Mouse (Mus musculus) heart, adult 11 months (tissue): ENCODE data around the gene Inafm2.
A peak's percentile ranks its signal among the peaks of the same experiment; 100 is the strongest.

ENCODE experiments used
- DNase-seq: peaks from one replicate; pipeline ENCODE4 v3.0.0; 2022

Inafm2 gene

DNA sequence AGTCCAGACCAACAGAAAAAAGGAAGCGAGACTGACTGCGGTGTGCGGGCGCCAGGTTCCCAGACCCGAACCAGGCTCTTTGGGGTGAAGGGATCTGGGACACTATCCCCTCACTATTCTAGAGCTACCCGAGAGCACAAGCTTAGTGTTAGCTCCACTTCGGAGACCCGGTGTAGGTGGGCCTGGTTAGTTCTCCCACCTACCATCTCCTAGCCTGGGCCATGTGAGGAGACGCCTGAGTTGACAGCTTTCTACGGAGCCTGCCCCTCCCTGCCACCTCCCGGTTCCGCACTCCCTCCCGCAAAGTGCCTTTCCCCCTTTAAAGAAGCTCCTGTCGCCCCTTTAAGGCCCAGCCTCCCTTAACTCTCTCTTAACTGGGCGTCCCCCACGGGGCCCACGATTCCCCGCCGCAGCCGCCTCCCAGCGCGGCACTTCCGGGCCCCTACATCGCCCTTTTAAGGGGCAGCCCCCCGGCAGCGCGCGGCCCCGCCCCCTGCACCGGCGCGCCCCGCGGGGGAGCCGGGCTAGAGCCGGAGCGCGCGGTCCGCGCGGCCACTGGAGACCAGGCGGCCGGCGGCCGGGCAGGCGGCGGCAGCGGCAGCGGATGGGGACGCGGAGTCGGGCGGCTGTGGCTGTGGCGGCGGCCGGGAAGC, at the start of gene Inafm2:
Inafm2 (plus strand) TSS at position 527 of the 653 bp plus-strand sequence.
- DNase-seq: peak; percentile 100

DNA sequence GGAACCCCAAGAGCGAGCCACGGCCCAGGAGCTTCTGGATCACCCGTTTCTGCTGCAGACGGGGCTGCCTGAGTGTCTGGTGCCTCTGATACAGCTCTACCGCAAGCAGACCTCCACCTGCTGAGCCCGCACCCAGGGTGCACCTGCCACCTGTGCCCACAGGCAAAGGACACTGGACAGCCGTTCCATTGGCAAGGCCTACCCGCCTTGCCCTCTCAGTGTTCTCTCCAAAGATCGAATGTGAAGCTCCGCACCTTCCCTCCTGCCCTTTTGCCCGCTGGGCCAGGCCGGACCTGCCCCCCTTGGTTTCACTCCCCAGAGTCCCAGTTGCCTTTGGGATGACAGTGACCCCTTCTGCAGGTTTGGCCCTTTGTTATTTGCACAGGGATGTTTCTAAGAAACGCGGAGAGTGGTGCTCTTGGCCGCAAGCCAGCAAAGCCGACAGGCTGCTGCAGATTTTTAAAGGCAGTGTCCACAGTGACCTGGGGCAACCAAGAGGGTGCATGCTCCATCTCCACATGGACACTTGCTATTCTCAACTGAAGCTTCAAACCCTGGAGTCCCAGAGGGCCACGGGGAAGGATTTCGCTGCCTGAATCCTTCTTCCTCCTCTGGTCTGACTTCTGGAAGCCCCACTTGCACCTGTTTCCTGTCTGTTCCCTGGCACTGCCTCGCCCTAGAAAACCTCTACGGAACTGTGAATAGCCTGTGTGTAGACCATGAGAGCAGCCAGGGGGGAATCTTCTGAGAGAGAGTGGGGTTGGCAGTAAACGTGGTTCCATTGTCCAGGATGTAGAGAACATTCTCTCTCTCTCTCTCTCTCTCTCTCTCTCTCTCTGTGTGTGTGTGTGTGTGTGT, 48.9 kb upstream of the Inafm2 start:
- DNase-seq: peak; percentile 90

DNA sequence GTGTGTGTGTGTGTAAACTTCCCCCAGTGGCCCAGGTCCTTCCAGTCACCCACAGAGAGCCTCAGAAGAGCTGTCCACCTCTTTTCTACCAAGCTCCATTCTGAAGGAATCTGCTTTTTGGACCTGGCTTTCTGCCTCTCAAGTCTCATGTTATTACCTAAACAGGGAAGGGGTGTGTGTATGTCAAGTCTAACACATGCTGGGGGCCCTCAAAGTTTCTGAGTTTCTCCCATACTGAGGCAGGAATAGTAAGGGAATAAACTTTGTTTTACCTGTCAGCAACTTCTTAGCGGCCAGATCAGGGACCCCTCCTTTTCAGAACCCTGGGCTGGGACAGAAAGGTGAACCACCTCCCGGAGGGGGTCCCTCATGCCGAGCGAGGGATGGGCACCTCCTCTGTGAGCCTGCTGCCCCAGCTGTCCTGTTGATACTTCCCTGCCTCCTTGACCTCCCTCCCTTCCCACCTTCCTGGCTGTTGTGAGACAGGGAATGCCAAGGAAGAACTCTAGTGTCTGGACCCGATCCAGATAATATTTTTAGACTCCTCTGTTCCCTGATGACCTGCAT, 48.2 kb upstream of the Inafm2 start:
- peak; percentile 87 for DNase-seq

DNA sequence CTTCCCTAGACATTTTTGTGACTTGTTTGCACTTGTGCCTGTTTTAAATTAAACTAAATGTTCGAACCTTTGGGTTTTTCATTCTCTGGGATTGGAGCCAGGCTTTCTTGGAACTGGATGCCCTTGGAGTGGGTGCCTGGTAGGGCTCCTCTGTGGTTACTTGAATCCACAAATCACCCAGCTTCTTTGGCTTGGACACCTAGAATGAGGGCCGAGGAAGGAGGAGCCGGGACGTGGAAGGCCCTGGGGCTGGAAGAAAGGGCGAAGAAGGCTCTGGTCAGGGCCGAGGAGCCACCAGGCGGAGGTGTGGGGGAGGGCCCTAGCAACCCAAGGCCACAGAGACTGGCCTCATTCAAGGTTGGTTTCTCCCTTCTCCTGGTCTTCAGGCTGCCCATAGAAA, 47.6 kb upstream of the Inafm2 start:
- DNase-seq: no peak

DNA sequence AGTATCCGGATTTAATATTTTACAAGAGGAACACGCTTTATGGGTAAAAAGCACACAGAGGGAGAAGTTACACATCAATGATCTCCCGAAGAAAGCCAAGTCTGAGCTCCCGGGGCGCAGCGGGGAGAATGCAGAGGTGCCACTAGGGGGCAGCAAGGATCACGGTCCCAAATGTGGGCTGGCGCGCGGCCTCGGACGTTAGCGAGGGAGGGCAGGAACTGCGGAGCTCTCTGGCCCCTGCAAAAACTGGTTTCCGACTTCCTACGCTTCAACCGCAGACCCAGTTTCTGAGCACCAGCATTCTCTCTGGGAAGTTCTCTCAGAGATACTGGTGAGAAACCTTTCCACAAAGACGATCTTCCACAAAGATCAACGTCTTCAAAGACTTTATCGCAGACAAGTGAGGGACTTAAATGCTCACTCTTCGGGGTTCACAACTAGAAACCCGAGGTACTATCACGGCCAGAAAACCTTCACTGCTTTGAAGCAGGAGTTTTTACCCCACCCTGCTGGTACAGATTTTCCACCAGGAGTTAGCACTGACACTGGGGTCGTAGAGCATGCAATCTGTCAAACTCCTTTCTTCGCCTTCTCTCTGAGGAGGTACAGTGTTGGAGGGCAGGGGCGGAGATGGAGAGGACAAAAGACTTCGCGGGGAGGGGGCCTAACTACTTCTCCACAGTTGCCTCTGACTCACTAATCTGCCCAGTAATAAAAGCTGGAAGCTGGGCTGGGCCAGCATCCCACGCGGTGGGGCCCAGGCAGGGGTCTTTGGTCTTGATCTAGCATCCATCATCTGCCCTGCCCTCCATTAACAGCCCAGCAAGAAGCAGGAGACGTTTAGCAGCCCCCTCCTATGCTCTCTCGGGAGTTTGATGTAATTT, 45.1 kb upstream of the Inafm2 start:
- peak; percentile 96 for DNase-seq

DNA sequence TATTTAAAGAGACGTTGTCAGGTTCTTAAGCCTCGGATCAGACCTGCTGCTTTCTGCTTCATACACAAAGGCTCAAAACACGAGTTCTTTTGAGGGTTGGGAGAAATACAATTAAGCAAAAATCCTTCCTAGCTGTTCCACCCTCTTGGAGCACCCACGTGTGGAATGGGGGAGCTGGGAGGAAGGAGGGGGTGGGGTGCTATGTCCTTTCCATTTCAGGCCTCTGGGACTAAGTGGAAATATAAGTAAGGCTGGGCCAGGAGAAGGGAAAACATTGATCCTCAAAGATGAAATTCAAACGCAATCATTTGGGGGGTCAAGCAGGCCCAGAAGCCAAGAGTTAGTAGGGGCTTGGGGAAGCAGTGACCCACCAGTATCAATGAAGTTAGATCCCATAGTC, 44.4 kb upstream of the Inafm2 start:
- DNase-seq: no peak

DNA sequence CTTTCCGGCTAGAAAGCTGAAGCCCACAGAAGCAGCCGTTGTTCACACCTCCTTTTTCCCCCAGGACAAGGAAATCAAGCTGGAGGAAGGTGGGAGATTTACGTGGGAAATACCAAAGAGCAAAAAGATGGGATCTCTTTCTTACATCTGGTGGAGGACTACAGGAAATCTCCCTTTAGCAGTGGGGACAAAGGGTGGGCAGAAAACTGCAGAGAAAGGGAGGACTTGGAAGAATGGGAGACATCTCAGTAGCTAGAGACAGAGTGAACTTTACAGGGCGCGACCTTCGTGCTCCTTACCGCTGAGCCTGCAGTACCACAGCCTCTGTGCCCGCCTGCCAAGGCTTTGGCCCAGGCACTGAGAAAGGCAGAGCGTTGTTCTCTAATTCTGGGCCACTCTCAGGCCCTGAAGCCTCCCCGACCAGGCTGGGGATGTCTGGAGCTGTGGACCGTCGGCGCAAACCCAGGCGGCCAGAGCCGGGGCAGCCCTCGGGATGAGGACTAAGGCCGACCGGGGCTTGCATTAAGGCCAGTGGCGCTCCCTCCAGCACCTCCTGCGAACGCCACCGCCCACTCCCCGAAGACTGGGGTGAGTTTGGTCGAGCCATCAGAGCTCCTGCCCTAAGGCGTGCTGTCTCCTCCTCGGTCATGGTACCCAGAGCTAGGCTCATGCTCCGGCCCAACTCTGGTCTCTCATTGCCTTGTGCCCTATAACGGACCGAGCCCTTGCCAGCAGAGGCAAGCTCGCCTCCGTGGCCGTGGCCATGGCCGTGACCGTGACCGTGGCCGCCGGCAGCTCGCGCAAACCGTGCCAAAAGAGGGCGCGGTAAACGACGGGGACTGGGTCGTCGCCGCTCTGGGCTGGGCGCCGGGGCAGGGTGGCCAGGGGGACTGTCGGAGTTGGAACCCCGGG, 43.3 kb upstream of the Inafm2 start:
- no peak for DNase-seq

DNA sequence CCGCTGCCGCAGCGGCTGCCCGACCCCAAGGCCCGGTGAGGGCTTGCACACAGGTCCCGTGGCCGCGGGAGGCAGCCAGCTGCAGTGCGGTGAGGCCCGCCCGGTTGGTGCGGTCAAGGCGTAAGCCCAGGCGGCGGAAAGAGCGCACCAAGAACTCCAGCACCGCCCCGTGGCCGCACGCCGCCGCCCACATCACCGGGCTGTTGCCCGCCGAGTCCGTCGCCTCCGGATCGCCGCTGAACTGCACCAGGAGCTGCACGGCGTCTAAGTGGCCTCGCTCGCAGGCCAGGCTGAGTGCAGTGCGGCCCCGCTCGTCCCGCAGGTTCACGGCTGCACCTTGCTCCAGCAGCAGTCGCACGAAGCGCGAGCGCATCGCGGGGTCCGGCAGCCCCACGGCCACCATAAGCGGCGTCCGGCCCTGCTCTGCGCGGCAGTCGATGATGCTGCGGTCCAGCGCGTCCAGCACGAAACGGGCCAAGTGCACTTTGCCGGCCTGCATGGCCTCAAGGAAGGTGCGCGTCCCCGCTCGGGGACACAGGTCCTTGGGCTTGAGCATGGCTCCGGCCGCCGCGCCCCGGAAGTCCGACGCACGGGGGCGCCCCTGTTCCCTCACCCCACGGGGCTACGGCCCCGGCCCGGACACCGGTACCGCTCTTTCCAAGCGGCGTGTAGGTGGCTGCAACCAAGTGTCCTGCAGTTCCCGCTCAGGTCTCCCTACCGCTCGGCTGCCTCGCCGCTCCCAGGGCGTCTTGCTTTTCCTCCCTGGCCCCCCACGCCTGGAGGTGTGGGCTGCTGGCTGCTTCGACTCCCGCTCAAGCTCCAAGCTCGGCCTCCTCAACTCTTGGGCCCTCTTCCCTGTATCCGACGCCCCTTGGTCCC, 42.4 kb upstream of the Inafm2 start:
- DNase-seq: no peak

DNA sequence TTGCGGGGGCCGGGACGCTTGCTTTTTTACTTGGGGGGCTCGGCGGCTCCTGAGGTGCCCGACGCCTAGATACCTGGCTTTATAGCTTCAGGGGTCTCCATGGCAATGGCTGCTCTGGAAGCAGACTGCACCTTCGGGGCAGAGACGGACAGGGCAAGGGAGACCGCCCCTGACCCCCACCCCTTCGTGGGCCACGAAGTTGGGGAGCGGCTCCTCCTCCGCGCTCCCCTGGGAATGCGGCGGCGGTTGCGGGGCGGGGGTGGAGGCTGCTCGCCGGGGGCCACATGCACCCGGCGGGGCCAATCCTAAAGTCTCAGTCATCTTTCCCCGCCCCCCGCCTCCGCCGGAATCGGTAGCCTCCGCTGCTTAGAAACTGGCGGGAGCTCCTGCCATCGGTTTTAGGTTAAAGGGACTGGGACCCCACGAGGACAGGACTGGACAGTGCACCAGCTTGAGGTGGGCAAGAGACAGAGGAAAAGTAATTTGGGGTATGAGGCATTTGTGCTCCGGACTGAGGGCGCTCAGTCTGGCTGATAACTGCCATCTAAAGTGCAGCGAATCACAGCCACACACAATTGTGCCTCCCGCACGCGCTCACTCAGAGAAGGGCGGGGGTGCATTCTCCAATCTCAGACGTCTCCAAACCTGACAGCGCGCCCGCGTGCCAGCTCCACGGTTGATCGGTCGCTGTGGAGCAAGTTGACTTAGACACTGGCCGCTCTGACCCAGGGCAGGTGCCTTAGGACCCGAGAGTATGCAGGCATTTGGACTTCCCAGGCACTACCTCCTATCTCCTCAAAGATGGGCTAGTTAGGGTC, 41.4 kb upstream of the Inafm2 start, which contains the start of gene Ankrd63:
Ankrd63 (minus strand) TSS at position 51 of the 818 bp plus-strand sequence.
- no peak for DNase-seq

DNA sequence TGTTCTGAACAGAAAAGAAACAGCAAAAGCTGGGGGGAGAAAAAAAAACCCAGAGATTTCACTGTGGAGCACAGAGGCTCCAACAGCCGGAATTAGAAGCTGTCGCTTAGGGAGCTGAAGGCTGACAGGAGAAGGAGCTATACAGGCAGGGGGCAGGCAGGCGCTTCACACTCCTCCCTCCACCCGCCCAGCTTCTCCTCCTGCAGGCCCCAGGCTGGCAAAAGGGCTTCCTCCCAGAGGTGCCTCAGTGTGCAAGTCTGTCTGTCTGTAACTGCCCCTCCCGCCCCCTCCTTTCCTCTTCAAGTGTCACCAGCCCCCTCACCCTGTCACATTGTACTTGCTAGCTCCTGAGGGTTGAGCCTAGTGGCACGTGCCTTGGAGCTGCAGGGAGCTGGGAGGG, 39.1 kb upstream of the Inafm2 start:
- no peak for DNase-seq

DNA sequence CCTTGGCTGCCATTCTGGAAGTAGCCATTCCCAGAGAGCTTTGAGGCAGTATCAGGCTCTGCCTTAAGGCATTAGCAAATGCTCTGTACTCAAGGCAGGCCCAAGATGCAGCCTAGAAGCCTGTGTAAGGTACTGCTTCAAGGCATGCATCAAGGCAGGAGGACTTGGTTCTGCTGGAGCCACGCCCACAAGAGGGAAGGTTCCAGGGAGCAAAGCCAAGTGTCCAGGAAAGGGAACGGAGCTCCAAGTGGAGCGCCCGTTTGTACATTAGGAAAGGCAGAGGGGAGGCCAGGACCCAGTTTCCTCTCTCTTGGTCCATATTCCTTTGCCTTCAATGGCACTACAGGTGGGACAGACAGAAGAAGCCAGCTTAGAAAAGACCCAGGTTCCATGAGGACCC, 37.1 kb upstream of the Inafm2 start:
- no peak for DNase-seq

DNA sequence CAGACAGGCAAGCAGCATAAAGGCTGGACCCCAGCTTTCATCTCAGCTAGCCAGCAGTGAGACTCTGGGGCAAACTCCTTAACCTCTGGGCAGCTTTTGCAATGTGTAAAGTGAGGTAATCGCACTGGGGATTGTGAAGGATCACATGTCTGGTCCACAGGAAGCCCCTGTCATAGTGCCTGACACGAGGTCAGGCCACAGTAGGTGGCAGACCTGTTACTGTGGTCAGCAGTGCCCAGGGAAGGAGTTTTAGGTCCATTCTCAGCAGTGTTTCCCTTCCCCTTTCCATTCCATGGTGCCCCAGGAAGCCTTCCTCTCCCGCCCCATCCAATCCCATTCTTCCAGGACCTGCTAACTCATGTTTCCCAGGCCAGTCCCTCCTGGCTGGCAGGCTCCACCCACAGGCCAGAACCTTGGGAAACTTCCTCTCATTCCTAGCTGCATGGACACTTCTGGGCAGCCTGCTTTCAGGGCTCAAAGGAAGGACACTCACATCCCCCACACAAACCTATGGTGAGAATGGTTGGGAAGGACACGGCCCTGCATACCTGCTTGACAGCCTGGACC, 35.8 kb upstream of the Inafm2 start:
- no peak for DNase-seq

DNA sequence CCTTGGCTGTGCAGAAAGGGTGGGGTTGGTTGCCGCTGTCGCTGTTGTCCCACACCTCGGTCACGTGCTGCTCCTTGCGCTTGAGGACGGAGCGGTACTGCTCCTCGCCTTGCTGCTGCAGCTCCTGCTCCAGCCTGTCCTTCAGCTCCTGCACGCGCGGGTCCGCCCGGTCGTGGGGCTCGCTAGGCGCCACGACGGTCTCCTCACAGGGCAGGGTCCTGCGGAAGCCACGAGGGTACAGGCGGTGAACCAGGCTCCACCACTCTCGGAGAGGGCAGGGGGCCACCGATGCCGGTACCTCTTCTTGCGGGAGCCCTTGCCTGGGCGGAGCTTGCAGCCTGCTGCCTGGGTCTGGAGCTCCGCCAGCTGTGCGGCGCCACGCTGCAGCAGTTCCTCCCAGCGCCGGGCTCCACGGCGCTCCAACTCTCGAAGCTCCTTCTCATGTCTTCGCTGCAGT, 34.5 kb upstream of the Inafm2 start:
- no peak for DNase-seq

DNA sequence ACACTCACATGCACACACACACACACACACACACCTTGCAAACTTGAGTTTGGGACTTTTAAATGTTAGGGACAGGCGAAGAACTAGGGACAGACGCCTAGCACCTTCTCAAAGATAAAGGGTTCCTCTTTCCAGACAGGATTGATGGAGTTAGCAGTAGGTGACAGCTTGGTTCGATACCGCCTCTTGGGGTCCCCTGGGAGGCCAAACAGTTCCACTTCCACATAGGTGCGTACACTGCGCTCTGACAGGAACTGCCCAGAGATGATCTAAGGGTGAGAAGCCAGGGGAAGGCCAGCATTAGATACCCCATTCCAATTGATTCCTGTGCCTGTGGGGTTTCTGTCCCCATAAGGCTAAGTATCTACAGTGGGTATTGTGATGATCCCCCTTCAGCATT, 31.9 kb upstream of the Inafm2 start:
- no peak for DNase-seq

DNA sequence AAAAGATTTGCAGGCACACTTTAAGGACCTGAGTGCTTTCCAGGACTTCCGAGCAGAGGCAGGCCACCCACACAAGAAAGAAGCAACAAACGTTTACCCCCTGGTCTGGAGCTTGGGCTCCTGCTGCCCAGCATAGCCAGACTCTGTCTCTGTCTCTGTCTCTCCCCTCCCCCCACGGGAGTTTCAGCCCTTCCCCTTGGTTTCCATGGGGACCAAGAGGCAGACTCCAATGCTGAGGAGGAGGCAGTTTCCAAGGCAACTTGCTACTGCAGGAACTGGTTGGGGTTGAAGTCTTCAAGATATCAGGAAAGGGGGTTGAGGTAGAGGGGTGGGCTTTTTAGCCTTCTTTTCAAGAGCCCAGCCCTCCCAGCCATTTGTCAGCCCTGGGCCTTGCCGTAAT, 31.3 kb upstream of the Inafm2 start:
- DNase-seq: no peak

DNA sequence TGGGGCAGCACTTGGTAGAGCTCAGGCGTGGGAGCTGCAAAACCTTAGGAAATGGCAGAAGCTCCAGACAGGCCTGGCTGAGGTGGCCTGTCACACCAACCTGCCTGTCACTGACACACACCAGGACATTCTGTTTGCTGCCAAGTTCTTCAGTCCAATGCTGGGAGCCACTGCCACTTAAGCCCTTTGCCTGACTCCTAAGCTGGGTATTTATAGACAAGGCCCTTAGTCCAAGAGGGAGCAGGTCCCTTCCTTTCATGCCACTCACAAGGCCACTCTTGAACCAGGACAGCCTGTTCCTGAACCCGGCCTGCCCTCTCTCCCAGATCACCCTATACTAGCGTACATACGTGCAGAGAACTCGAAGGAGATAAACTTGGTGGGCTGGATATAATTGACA, 28.9 kb upstream of the Inafm2 start:
- peak; percentile 98 for DNase-seq

DNA sequence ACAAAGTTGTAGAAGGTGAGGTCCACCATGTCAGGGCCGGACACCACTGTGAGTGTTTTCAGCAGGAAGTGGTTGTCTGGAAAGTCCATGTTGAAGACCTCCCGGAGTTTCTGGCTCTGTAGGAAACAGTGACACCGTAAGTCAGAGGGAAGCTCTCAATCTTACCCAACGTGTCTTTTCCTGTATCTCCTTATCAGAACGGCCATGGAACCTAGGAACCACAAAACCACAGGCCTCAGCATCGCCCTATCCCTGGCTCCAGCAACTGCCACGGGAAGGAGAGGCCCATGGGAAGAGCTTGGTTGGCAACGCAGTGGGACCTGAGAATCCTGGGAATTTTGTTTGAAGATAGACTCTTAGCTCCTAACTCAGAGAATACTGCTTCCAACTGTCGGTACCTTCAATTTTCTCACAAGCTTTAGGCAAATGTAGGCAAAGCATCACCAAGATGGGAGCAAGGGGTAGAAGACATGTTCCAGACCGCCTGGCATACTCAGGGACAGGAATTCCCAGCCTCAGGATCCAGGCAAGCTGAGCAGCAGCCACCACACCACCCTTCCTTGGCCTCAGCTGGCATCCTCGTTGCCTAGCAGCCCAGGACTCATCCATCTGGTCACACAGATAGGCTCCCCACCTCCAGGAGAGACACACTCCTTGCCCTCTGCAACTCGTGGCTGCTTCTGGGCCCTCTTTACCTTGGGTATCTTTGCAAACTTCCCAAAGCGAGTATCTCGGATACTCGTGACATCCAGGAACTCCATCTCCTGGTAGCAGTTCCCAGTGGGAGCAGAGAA, 21.7 kb upstream of the Inafm2 start:
- no peak for DNase-seq

DNA sequence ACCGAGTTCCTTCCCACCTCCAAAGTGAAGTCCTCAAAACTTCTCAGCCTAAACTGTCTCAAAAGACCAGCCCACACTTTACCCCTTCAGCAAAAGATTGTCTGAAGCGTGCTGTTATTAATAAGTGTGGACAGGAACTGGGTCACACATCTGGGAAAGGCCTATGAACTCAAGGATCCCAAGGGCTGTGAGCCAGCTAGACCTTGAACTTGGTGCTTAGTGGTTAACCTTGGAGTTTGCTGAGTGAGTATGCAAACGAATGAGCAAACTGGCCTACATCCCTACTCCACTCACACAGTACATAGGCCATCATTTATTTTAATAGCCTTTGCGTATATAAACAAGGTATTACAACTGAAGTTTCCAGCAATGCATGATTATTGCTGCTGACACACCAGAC, 20.0 kb upstream of the Inafm2 start:
- no peak for DNase-seq

DNA sequence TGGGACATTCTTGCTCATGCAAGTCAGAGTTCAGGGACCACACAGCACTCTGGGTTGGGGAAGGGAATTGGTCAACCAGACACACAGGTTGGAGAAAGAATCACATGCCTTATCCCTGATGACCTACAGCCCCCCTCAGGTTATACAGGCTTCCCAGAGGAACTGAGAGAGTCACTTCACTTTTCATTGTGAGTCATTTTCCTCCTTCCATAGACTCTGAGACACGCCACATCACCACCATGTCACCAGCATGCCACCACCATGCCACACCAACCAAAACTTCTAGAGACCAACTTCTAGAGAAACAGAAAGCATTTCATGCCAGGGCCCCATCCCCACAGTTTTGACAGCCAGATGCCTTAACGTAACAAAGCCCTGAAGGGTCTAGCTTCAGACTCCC, 18.7 kb upstream of the Inafm2 start:
- DNase-seq: no peak
